Mouse (Mus musculus): Measurements from ENCODE around the gene Fam53a.

GRCm38 (mm10) chr5:33651541-33651920 lies 22.1 kb upstream of the Fam53a start:
- no peak for TF ChIP-seq CTCF (IDR thresholded peaks at IDR 0.05; ENCODE audit: low read depth, low read length)
- TF ChIP-seq POLR2A (IDR thresholded peaks at IDR 0.05; ENCODE audit: insufficient read depth, low read length) = no peak
- TF ChIP-seq EP300 (IDR thresholded peaks at IDR 0.05; ENCODE audit: insufficient read depth, low read depth, low read length) = no peak
